Mouse (Mus musculus): Measurements from ENCODE around the gene Gm17677.

DNA sequence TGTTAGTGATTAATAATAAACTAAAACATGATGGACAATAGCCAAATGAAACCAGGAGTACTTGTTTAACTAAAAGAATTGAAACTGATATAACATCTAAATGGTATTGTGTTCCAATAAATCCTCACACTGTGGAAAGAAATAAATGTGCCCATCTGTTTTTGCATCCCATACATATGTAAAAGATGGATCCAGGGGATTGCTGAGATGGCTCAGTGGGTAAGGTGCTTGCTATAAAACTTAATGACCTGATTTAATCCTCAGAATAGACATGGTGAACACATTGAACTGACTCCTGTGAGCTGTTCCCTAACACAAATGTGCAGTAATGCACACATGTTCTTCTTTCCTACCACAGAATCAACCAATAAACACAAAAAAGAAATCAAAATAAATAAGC is 48.9 kb upstream of the Gm17677 start:
- no peak for TF ChIP-seq MAZ (IDR thresholded peaks at IDR 0.05; ENCODE audit: low read depth, low read length)
- TF ChIP-seq SIN3A (IDR thresholded peaks at IDR 0.05; ENCODE audit: low read length) = no peak
- TF ChIP-seq POLR2A (IDR thresholded peaks at IDR 0.05; ENCODE audit: low read depth, low read length) = no peak
- TF ChIP-seq CTCF (conservative IDR thresholded peaks at IDR 0.05 in 1 of 2, IDR thresholded peaks at IDR 0.05 in 1 of 2; ENCODE audit: low read depth in 2 of 2, low read length in 2 of 2) = no peak
- no peak for TF ChIP-seq TCF12 (IDR thresholded peaks at IDR 0.05; ENCODE audit: low read depth, low read length)
- TF ChIP-seq EP300 (IDR thresholded peaks at IDR 0.05; ENCODE audit: low read length) = no peak
- TF ChIP-seq USF2 (conservative IDR thresholded peaks at IDR 0.05; ENCODE audit: low read depth, low read length) = no peak
- no peak for TF ChIP-seq E2F4 (IDR thresholded peaks at IDR 0.05; ENCODE audit: insufficient replicate concordance, low read depth, low read length)

All from CH12.LX (cell line).